Mouse (Mus musculus): ENCODE results near the gene Idi1.
"Not testable (repeated sequence)": the region's sequence is repeated elsewhere in the genome, so short reads cannot be mapped to it uniquely, and the experiment has no call there.

- not testable (repeated sequence) for TF ChIP-seq EP300, CTCF (IDR thresholded peaks at IDR 0.05; ENCODE audit: low read depth)
These were observed 55.8 kb downstream of the Idi1 start for GRCm38 (mm10) chr13:8941110-8941509.
